Mouse (Mus musculus): Measurements from ENCODE around the gene Hpcal1. TPM values are rescaled to one million over a fixed set of nuclear protein-coding genes. Genes with fewer than 3 reads are reported as not detected.

Hpcal1 gene
- polyA plus RNA-seq, 1 experiment: not detected

- Histone ChIP-seq H3K4me1 (ENCODE audit: control insufficient read depth, insufficient read depth, low read length) (no peaks in the 10 kb centered on the region), H3K27ac (ENCODE audit: insufficient read depth, low read depth, low read length) (no peak overlapping the region), H3K4me3 (ENCODE audit: insufficient read depth, low read depth, low read length) (no peak overlapping the region)
- no peak for TF ChIP-seq POLR2A (IDR thresholded peaks at IDR 0.05; ENCODE audit: insufficient read depth, low read depth, low read length)
- TF ChIP-seq CTCF (IDR thresholded peaks at IDR 0.05; ENCODE audit: insufficient read depth, low read depth, low read length): no peak
- 80% methylated on average over 6 of the region's 6 CpGs for WGBS
These were observed 27.5 kb downstream of the Hpcal1 start for GRCm38 (mm10) chr12:17718146-17718545.

DNA sequence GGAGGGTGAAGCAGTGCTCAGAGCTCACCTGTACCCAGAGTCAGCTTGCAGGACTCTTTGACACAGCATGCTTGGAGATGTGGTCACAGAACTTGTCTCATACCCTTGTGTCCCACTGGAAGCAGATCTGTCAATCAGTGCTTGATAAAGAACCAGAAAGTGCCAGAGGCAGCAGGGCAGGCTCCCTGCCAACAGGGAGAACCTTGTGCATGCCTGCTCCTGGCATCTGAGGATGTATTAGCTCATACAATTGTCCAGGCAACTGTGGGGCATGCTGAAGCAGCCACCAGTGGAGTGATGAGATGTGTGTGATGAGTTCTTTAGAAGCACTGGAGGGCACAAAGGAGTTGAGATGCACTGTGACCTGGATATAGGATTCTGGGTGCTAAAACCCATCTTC, 30.4 kb downstream of the Hpcal1 start:
- H3K27ac ChIP-seq (ENCODE audit: insufficient read depth, low read depth, low read length): no peak overlapping the region
- no peak overlapping the region for H3K4me3 ChIP-seq (ENCODE audit: insufficient read depth, low read depth, low read length)
- no peak for TF ChIP-seq POLR2A (IDR thresholded peaks at IDR 0.05; ENCODE audit: insufficient read depth, low read depth, low read length)
- TF ChIP-seq CTCF (IDR thresholded peaks at IDR 0.05; ENCODE audit: insufficient read depth, low read depth, low read length): no peak
- no peaks in the 10 kb centered on the region for H3K4me1 ChIP-seq (ENCODE audit: control insufficient read depth, insufficient read depth, low read length)

DNA sequence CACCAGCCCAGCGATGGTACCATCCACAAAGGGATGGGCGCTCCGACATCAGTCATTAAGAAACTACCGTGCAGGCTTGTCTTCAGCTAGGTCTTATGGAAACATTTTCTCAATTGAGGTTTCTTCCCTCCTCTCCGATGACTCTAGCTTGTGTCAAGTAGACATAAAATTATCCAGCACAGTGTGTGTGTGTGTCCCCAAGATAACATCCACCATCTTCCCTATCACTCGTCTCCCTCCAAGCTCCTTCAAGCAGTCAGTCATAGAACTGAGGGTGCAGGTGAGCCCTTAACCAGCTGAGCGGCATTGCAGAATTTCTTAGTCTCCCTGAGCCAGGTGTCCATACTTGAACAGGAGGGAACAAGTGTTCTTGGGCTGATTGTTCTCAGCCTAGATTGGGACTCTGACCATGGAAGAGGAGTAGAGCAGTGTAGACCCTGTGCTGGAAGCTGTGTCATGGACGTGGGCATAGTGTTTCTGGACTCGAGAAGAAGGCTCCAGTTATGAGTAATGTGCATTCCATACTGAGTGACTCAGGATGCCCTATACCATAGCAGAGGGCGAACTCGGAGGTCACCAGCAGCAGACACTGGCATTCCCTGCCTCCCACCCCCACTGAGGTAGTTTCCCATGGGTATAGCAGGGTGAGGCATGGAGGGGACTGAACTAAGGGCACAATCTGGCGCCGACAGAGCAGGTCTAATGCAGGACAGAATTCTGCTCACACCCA, 32.0 kb downstream of the Hpcal1 start:
- Histone ChIP-seq H3K4me1 (ENCODE audit: control insufficient read depth, insufficient read depth, low read length) (no peaks in the 10 kb centered on the region), H3K4me3 (ENCODE audit: insufficient read depth, low read depth, low read length) (no peak overlapping the region), H3K27ac (ENCODE audit: insufficient read depth, low read depth, low read length) (no peak overlapping the region)
- 96% methylated on average over 13 of the region's 13 CpGs for WGBS
- TF ChIP-seq POLR2A (IDR thresholded peaks at IDR 0.05; ENCODE audit: insufficient read depth, low read depth, low read length) (no peak), CTCF (IDR thresholded peaks at IDR 0.05; ENCODE audit: insufficient read depth, low read depth, low read length) (no peak)

GRCm38 (mm10) chr12:17723182-17723570, 32.5 kb downstream of the Hpcal1 start:
- no peak overlapping the region for H3K4me3 ChIP-seq (ENCODE audit: insufficient read depth, low read depth, low read length)
- no peaks in the 10 kb centered on the region for H3K4me1 ChIP-seq (ENCODE audit: control insufficient read depth, insufficient read depth, low read length)
- TF ChIP-seq CTCF (IDR thresholded peaks at IDR 0.05; ENCODE audit: insufficient read depth, low read depth, low read length) (no peak), POLR2A (IDR thresholded peaks at IDR 0.05; ENCODE audit: insufficient read depth, low read depth, low read length) (no peak)
- WGBS: 100% methylated on average over 1 of the region's 1 CpGs
- H3K27ac ChIP-seq (ENCODE audit: insufficient read depth, low read depth, low read length): no peak overlapping the region

DNA sequence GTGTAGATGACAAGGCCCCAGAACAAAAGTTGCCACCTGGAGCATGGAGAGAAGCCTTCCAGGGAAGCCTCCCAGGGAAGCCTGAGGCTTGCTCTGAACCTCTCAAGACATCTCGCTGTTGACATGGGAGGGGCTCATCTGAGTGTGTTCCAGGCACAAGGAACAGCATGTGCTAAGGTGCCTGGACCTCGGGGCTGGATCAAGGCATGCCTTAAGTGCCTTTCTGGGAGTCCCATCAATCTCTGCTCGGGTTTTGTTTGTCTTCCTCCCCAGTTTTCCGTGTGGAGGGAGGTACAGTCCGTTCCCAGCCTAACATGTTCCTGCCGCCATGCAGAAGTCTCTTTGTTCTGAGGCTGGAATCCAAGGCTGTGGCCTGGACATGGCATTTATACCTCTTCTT, 33.3 kb downstream of the Hpcal1 start:
- TF ChIP-seq CTCF (IDR thresholded peaks at IDR 0.05; ENCODE audit: insufficient read depth, low read depth, low read length): no peak
- TF ChIP-seq POLR2A (IDR thresholded peaks at IDR 0.05; ENCODE audit: insufficient read depth, low read depth, low read length): no peak
- Histone ChIP-seq H3K27ac (ENCODE audit: insufficient read depth, low read depth, low read length) (no peak overlapping the region), H3K4me3 (ENCODE audit: insufficient read depth, low read depth, low read length) (no peak overlapping the region), H3K4me1 (ENCODE audit: control insufficient read depth, insufficient read depth, low read length) (no peaks in the 10 kb centered on the region)
- 84% methylated on average over 6 of the region's 6 CpGs for WGBS

DNA sequence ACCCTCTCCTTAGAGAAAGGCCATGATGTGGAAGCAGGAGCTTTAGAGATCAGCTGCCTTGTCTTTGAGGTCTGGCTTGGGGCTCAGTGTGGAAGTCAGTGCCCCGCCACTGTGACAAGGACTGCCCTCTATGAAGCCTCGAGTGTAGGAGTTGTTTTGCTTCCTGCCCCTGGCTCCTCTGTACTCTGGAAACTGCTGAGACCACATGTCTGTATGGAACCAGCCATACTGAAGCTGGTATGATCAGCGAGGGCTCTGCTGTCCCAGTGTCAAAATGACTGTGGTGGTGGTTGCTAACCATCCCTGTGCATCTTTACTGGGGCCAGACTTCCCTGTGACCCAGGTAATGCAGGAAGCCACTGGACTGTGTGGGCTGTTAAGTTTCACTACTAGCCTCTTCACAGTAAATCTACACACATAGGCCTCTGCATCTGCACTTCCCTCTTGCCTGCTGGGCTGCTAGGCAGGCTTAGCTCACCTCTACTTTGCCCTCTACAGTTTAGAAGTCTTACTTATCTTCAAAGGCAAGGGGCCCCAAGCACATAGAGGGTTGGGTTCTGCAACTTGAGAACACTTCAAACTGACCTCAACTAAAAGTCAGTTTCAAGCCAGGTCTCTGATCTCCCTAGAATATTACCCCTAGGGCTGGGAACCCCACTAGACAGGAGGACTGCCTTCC, 33.9 kb downstream of the Hpcal1 start:
- Histone ChIP-seq H3K4me3 (ENCODE audit: insufficient read depth, low read depth, low read length) (no peak overlapping the region), H3K27ac (ENCODE audit: insufficient read depth, low read depth, low read length) (no peak overlapping the region), H3K4me1 (ENCODE audit: control insufficient read depth, insufficient read depth, low read length) (no peaks in the 10 kb centered on the region)
- WGBS: 85% methylated on average over 3 of the region's 3 CpGs
- no peak for TF ChIP-seq POLR2A (IDR thresholded peaks at IDR 0.05; ENCODE audit: insufficient read depth, low read depth, low read length)
- no peak for TF ChIP-seq CTCF (IDR thresholded peaks at IDR 0.05; ENCODE audit: insufficient read depth, low read depth, low read length)

DNA sequence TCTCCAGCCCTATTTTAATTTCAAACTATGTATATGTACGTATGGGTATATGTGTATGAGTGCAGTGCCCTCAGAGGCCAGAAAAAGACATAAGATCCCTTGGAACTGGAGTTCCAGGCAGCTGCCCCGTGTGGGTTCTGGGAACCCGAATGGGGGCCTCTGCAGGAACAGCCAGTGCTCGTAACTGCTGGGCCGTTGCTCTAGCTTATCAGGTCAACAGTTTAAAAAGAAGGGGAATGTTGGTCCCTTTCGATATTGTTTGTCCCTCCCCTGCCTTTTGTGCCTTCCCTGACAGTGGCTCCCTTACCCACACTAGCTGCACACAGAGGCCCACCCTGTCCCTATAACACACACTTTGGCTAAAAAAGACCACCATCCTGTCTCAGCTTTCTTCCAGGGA, 34.9 kb downstream of the Hpcal1 start:
- WGBS: 92% methylated on average over 6 of the region's 6 CpGs
- TF ChIP-seq POLR2A (IDR thresholded peaks at IDR 0.05; ENCODE audit: insufficient read depth, low read depth, low read length) (no peak), CTCF (IDR thresholded peaks at IDR 0.05; ENCODE audit: insufficient read depth, low read depth, low read length) (no peak)
- H3K4me1 ChIP-seq (ENCODE audit: control insufficient read depth, insufficient read depth, low read length): no peaks in the 10 kb centered on the region
- H3K27ac ChIP-seq (ENCODE audit: insufficient read depth, low read depth, low read length): no peak overlapping the region
- no peak overlapping the region for H3K4me3 ChIP-seq (ENCODE audit: insufficient read depth, low read depth, low read length)

DNA sequence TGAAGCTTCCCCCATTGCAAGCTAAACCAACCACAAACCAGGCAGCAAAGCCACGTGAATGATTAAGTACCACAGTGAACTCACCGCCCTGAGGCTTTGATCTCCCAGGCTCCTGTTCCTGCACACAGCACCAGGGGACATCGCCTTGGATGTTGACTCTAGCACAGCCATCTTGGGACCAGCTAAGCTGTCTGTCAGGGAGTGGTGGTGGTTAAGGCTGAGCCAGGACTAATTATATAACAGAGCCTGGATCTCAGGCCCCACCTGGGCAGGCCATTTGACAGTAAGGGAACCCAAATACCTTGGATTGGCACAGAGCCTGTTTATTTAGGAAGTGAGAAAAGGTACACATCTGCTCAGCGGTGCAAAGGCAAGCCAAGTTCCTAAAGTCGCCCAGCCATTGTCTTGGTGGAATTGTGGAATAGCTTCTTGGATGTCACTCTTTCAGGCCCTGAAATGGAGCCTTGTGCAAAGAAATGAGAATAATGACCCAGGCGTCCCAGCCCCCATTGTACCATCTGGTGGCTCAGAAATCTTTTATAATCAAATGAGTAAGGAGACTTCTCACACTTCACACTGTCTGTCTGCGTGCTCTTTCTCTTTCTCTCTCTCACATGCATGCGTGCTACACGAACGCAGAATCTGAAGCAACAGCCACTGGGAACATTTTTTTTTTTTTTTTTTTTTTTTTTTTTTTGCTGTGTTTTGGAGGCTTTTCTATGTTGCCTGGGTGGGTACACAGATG, 36.1 kb downstream of the Hpcal1 start:
- 84% methylated on average over 10 of the region's 10 CpGs for WGBS
- TF ChIP-seq CTCF (IDR thresholded peaks at IDR 0.05; ENCODE audit: insufficient read depth, low read depth, low read length) (no peak), POLR2A (IDR thresholded peaks at IDR 0.05; ENCODE audit: insufficient read depth, low read depth, low read length) (no peak)
- H3K4me1 ChIP-seq (ENCODE audit: control insufficient read depth, insufficient read depth, low read length): no peaks in the 10 kb centered on the region
- H3K27ac ChIP-seq (ENCODE audit: insufficient read depth, low read depth, low read length): no peak overlapping the region
- no peak overlapping the region for H3K4me3 ChIP-seq (ENCODE audit: insufficient read depth, low read depth, low read length)

Data from olfactory bulb, adult 2 months (tissue).